Mouse (Mus musculus) neutrophil, adult 83 days (primary cell): ENCODE measurements around the gene Shroom2. TPM values are rescaled to one million over a fixed set of nuclear protein-coding genes. Genes with fewer than 3 reads are reported as not detected.

Experiments used
- total RNA-seq, 2 experiments: library from RNA; stranded (reverse); gene quantifications; one replicate each; pipeline ENCODE4 v1.2.4; 2023

The Shroom2 gene
- total RNA-seq: under 1 TPM; 0.11 TPM

DNA sequence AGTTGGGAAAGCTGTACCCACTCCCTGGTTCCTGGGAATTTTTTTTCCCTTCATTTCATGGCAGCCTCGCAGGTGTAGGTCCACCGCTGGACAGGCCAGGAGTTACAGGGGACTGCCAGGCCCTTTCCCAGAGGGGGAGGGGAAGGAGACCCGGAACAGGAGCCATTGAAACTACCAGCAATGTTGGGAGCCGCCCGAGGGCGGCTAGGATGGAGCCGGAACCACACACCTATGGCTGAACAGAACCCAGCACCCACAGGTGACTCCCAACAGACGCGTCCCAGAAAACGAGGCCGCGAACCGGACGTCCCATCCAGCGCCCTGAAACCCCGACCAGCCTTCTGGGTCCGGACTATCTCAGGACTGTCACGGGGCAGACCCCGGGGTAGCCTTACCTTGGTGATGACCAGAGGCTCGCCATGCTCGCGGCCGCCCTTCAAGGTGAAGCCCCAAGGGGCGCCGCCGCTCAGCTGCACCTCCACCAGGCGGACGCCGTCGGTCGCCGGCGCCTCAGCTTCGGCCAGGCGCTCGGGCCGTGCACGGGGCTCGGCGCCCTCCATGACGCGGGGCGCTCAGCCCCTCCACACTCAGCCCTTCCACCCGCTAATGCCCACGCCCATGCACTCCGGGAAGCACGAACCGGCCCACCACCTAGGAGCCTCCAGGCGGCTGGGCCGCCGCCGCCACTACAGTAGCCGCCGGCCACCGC is at the start of gene Shroom2:
Gene Shroom2, minus strand, starts transcription at position 575 of the 709 bp plus-strand sequence.

DNA sequence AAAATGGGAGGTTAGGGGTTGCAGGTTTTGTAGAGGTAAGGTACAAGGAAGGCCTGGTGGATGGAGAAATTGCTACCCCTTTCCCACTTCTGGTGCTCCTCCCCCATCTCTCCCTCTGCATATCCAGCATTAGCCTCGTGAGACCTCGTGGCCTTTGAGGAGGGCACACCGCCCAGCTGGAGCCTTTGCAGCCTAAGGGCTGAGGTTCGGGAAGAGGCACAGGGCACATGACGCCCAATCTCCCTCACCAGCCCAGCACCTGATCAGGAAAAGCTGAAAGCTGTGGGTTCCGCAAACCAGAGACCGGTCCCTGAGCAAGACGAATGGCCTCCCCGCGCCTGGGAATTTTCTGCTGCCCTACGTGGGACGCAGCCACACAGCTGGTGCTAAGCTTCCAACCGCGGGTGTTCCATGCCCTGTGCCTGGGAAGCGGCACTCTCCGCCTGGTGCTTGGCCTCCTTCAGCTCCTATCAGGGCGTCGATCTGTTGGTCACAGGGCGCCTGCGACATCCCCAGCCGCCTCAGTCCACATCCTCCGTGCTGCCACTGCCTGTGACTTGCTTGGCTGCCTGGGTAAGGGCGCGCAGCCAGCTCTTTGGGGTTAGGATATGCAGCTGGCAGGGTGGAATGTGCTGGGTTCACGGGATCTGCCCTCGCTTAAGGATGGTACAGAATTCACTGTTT is 12.6 kb upstream of the Shroom2 start, which contains the start of gene Gpr143:
Gene Gpr143, plus strand, starts transcription at position 202 of the 684 bp plus-strand sequence.

DNA sequence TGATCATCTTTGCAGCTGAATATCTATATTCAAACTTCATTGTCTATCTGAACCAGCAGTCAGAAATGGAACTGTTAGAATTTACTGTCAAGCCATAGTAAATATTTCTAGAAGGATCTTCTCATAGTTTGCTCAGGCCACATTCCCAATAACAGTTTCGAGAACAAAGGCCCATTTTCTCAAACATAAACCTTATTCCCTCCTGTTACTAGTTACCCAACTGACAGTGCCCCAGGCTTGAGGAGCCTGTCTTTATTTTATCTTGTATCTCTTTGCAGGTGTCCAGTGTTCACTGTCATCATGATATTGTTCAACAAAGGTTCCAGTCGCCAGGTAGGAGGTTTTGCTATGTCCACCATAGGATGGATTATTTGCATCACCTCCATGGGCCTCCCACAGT is 206.2 kb downstream of the Shroom2 start, which contains the start of gene Cldn34a:
Gene Cldn34a, plus strand, starts transcription at position 301 of the 400 bp plus-strand sequence.

Other genes starting within 250 kb of the Shroom2 start
- gene Cldn34a, start 206.1 kb downstream of the Shroom2 start, total RNA-seq: not detected
- not detected for gene Gpr143, start 12.5 kb upstream of the Shroom2 start, total RNA-seq
- not detected for gene Usp51, start 237.0 kb upstream of the Shroom2 start, total RNA-seq